Mouse (Mus musculus) ES-Bruce4 (cell line): ENCODE results near the gene Pde4d. TPM values are rescaled to one million over a fixed set of nuclear protein-coding genes. Genes with fewer than 3 reads are reported as not detected.

ENCODE experiments used
- H3K27ac ChIP-seq: 2 replicates; pipeline ENCODE4 v1.5.1; 2012; ENCODE audit warnings: low read length, inconsistent platforms; ENCODE audit not compliant: insufficient read depth
- H3K27me3 ChIP-seq: 2 replicates; pipeline ENCODE4 v1.6.1; 2012; ENCODE audit warnings: mild to moderate bottlenecking, low read length, inconsistent platforms; ENCODE audit not compliant: control insufficient read depth, poor library complexity, insufficient read depth, severe bottlenecking
- H3K36me3 ChIP-seq: 2 replicates; pipeline ENCODE4 v1.6.1; 2012; ENCODE audit warnings: inconsistent platforms, mild to moderate bottlenecking, low read length, moderate library complexity; ENCODE audit not compliant: control insufficient read depth, poor library complexity, insufficient read depth, severe bottlenecking
- H3K4me1 ChIP-seq: one replicate; pipeline ENCODE4 v1.8.1; 2011; ENCODE audit warnings: low read length; ENCODE audit not compliant: control insufficient read depth, insufficient read depth
- H3K4me3 ChIP-seq: 2 replicates; pipeline ENCODE4 v1.5.1; 2011; ENCODE audit warnings: low read depth, mild to moderate bottlenecking, low read length
- H3K9ac ChIP-seq: 2 replicates; pipeline ENCODE4 v1.6.1; 2012; ENCODE audit warnings: low read depth, mild to moderate bottlenecking, inconsistent platforms; ENCODE audit not compliant: poor library complexity, severe bottlenecking
- H3K9me3 ChIP-seq: replicated peaks from 2 replicates; pipeline ENCODE4 v1.6.1; 2012; ENCODE audit warnings: mild to moderate bottlenecking, low read length, inconsistent platforms; ENCODE audit not compliant: control insufficient read depth, poor library complexity, insufficient read depth, severe bottlenecking
- CTCF ChIP-seq: IDR thresholded peaks from one replicate; pipeline ENCODE4 v1.8.1; 2011; ENCODE audit warnings: low read depth, low read length
- EP300 ChIP-seq: IDR thresholded peaks from 2 replicates; pipeline ENCODE4 v1.6.1; 2011; ENCODE audit warnings: low read depth, low read length; ENCODE audit not compliant: insufficient read depth
- POLR2A ChIP-seq: IDR thresholded peaks from one replicate; pipeline ENCODE4 v1.8.1; 2011; ENCODE audit warnings: low read length; ENCODE audit not compliant: insufficient read depth
- polyA plus RNA-seq: library from polyadenylated mRNA; stranded (reverse); fragments of >200 nt; gene quantifications from 2 replicates; pipeline ENCODE4 v1.2.4, GENCODE M21; 2011; ENCODE audit warnings: low read depth; ENCODE audit not compliant: missing spikeins, insufficient read depth, insufficient read length

Gene Pde4d
- polyA plus RNA-seq, 1 experiment, result 5.0 TPM

DNA sequence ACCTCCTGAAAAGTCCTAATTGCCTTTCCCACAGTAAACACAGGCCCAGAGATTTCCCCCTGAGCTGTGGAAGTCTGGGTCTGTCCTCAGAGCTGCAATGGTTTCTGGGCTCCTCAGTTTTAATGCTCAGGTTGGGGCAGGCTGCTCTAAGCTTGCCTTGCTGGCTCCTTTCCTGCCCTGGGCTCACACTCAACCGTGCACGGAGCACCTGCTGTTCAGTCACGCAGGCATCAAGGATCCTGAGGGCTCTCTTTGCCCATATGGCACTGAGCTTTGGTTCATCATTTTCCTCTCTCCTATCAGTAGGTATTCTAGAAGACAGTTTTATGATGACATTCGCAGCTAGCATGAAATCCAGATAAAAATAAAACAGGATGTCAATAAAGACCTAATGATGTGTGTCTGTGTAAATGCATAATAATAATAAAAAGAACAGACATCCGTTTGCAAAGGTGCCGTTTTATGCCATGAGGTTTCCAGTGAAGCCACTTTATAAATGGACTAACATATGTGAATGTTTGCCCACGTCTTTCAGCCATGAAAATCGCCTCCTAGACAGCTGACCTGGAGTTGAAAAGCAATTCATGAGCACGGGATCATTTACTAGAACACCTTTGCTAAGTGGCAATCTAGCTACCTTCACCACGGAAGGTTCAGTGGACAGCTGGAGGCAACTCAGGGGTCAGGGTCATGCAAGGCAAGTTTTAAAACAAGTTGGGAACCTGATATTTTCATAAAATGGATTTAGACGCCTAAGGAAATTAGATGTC, 726.3 kb downstream of the Pde4d start:
- Histone ChIP-seq H3K36me3 (no peaks in the 10 kb centered on the region), H3K27me3 (no peaks in the 10 kb centered on the region), H3K27ac (no peak overlapping the region), H3K4me3 (no peak overlapping the region), H3K9ac (no peak overlapping the region), H3K9me3 (no peaks in the 10 kb centered on the region), H3K4me1 (no peaks in the 10 kb centered on the region)
- TF ChIP-seq EP300, result no peak
- no peak for TF ChIP-seq CTCF
- no peak for TF ChIP-seq POLR2A

GRCm38 (mm10) chr13:109181363-109181762, 731.6 kb downstream of the Pde4d start:
- TF ChIP-seq POLR2A, result no peak

GRCm38 (mm10) chr13:109190652-109191051, 740.9 kb downstream of the Pde4d start:
- TF ChIP-seq EP300 (no peak), POLR2A (no peak), CTCF (no peak)
- Histone ChIP-seq H3K27me3 (no peaks in the 10 kb centered on the region), H3K4me1 (no peaks in the 10 kb centered on the region), H3K9me3 (no peaks in the 10 kb centered on the region), H3K4me3 (no peak overlapping the region), H3K27ac (no peak overlapping the region), H3K36me3 (no peaks in the 10 kb centered on the region), H3K9ac (no peak overlapping the region)

More at GRCm38 (mm10) chr13:109181363-109181762, 731.6 kb downstream of the Pde4d start:
- H3K36me3 ChIP-seq, result no peaks in the 10 kb centered on the region
- H3K9me3 ChIP-seq, result no peaks in the 10 kb centered on the region
- no peak overlapping the region for H3K27ac ChIP-seq
- no peaks in the 10 kb centered on the region for H3K4me1 ChIP-seq
- H3K4me3 ChIP-seq, result no peak overlapping the region
- no peak overlapping the region for H3K9ac ChIP-seq
- no peaks in the 10 kb centered on the region for H3K27me3 ChIP-seq

GRCm38 (mm10) chr13:109191176-109191575, 741.4 kb downstream of the Pde4d start:
- Histone ChIP-seq H3K27me3 (no peaks in the 10 kb centered on the region), H3K4me1 (no peaks in the 10 kb centered on the region), H3K27ac (no peak overlapping the region), H3K36me3 (no peaks in the 10 kb centered on the region), H3K4me3 (no peak overlapping the region), H3K9me3 (no peaks in the 10 kb centered on the region), H3K9ac (no peak overlapping the region)
- TF ChIP-seq CTCF (no peak), EP300 (no peak), POLR2A (no peak)

DNA sequence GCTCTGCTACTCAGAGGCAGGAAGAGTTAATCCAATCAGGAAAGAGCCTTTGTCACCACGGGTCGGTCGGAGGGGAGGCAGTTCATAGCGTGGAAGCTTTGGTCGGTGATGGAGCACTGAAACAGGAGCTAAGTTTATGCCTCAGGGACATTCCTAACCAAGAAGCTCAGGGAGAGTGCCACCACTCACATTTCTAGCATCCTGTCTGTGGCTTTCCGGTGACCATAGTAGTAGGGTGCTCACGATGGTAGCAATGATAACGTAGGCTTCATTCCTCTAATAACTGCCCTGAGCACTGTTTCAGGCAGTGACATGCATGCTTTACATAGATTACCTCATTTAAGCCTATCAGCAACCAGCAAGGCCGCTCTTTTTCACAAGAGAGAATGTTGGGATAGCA, 755.8 kb downstream of the Pde4d start:
- TF ChIP-seq POLR2A, result no peak
- TF ChIP-seq CTCF, result no peak
- no peak for TF ChIP-seq EP300
- Histone ChIP-seq H3K9ac (no peak overlapping the region), H3K4me1 (peaks cover 2% of the 10 kb centered on the region), H3K27me3 (no peaks in the 10 kb centered on the region), H3K27ac (no peak overlapping the region), H3K36me3 (no peaks in the 10 kb centered on the region), H3K4me3 (no peak overlapping the region), H3K9me3 (no peaks in the 10 kb centered on the region)

- Histone ChIP-seq H3K27ac (no peak overlapping the region), H3K27me3 (no peaks in the 10 kb centered on the region)
- TF ChIP-seq EP300 (no peak), CTCF (no peak), POLR2A (no peak)
Measured at GRCm38 (mm10) chr13:109208607-109209006, 758.9 kb downstream of the Pde4d start.

More at GRCm38 (mm10) chr13:109208607-109209006, 758.9 kb downstream of the Pde4d start:
- no peak overlapping the region for H3K4me3 ChIP-seq
- H3K36me3 ChIP-seq, result no peaks in the 10 kb centered on the region
- H3K9ac ChIP-seq, result no peak overlapping the region
- peaks cover 2% of the 10 kb centered on the region for H3K4me1 ChIP-seq
- no peaks in the 10 kb centered on the region for H3K9me3 ChIP-seq
